In genomic region chr4:137494751-137495500, GRCm38 (mm10) we compare ENCODE assay signal across 8 mouse cellular contexts. TPM values are rescaled to one million over a fixed set of nuclear protein-coding genes. Genes with fewer than 3 reads are reported as not detected.
DNase-seq lines count a peak whose midpoint lies in the region; ATAC-seq lines count a peak whose summit lies in the region.

No protein-coding gene starts in this region.

- H3K4me1 ChIP-seq in embryonic facial prominence, embryonic 14.5 days (ENCODE audit: control insufficient read depth, insufficient read depth, low read length): peaks cover 34% of the 10 kb centered on the region
- H3K4me1 ChIP-seq in liver, embryonic 15.5 days (replicated peaks): peaks cover 36% of the 10 kb centered on the region

- no peaks in the 10 kb centered on the region for H3K27me3 ChIP-seq in embryonic facial prominence, embryonic 14.5 days (replicated peaks; ENCODE audit: control insufficient read depth, insufficient read depth, low read length)
- no peaks in the 10 kb centered on the region for H3K27me3 ChIP-seq in liver, embryonic 15.5 days

- peak overlapping the region; percentile 82 for H3K27ac ChIP-seq in embryonic facial prominence, embryonic 14.5 days (replicated peaks; ENCODE audit: low read depth, low read length)
- H3K27ac ChIP-seq in liver, embryonic 15.5 days (replicated peaks): no peak overlapping the region

- peak; percentile 47 to 62 for DNase-seq in right cerebral cortex, postnatal 10 days (ENCODE audit: low spot score in 2 of 2)
- DNase-seq in right cerebral cortex, postnatal 14 days: no peak
- DNase-seq in embryonic facial prominence, embryonic 14.5 days (ENCODE audit: low spot score): no peak
- peak; percentile 66 to 78 for DNase-seq in heart, postnatal 14 days
- DNase-seq in testis, postnatal 10 days (ENCODE audit: low spot score): peak; percentile 67
- DNase-seq in layer of hippocampus, postnatal 25 days (ENCODE audit: extremely low spot score in 1 of 2, low spot score in 1 of 2): no peak
- no peak for DNase-seq in left cerebral cortex, adult 8-10 months (ENCODE audit: low spot score in 2 of 2)

- H3K4me3 ChIP-seq in embryonic facial prominence, embryonic 14.5 days (ENCODE audit: low read depth, low read length): no peak overlapping the region
- H3K4me3 ChIP-seq in liver, embryonic 15.5 days (replicated peaks): no peak overlapping the region

- no peaks in the 10 kb centered on the region for H3K9me3 ChIP-seq in embryonic facial prominence, embryonic 14.5 days (ENCODE audit: control insufficient read depth, low read length)
- H3K9me3 ChIP-seq in liver, embryonic 15.5 days (replicated peaks): no peaks in the 10 kb centered on the region

- ATAC-seq in embryonic facial prominence, embryonic 14.5 days (ENCODE audit: low read depth): peak; percentile 63
- ATAC-seq in liver, embryonic 15.5 days (ENCODE audit: insufficient read depth): 0 out of 2 replicates have a peak, but pooled peaks have one; percentile 6

- H3K36me3 ChIP-seq in embryonic facial prominence, embryonic 14.5 days (ENCODE audit: control insufficient read depth, insufficient read depth, low read length): no peaks in the 10 kb centered on the region
- H3K36me3 ChIP-seq in liver, embryonic 15.5 days (replicated peaks): no peaks in the 10 kb centered on the region

- H3K9ac ChIP-seq in embryonic facial prominence, embryonic 14.5 days (ENCODE audit: low read depth, low read length): 0 out of 2 replicates have a peak overlapping the region, but pooled peaks have one; percentile 26
- no peak overlapping the region for H3K9ac ChIP-seq in liver, embryonic 15.5 days

- intact Hi-C loops in heart, postnatal 14 days (cut with DNase I): loop anchor here (5.0 kb wide), 1 partner anchor 33 kb away; no protein-coding TSS in a partner anchor

- H3K4me2 ChIP-seq in embryonic facial prominence, embryonic 14.5 days (ENCODE audit: low read depth, low read length): no peak overlapping the region
- H3K4me2 ChIP-seq in liver, embryonic 15.5 days: no peak overlapping the region

- 11% methylated on average over 15 of the region's 19 CpGs for WGBS in embryonic facial prominence, embryonic 14.5 days
- WGBS in liver, embryonic 15.5 days (ENCODE audit: insufficient replicate concordance): 53% methylated on average over 19 of the region's 19 CpGs

RNA-seq across cellular contexts. Expression of gene Hspg2, which starts 26.4 kb away (rescaled TPM):
- polyA plus RNA-seq in embryonic facial prominence, embryonic 14.5 days (2014; fragmentation: Nextera tagmentation; extraction: Ambion mirVana): 64.8 and 67.2 TPM in 2 replicates
- total RNA-seq in heart, postnatal 14 days (2021): 100 to 1,000 TPM; 436 to 447 TPM
- 3.9 and 5.1 TPM in 2 replicates for polyA plus RNA-seq in liver, embryonic 15.5 days (2015; fragmentation: Nextera tagmentation; extraction: Ambion mirVana)
- total RNA-seq in layer of hippocampus, postnatal 25 days (2021): 10 to 100 TPM in 1 of 2 experiments, 1 to 10 TPM in 1; 5.6 to 10.8 TPM
- 1 to 10 TPM; 4.1 to 6.4 (median 6.0) TPM for total RNA-seq in left cerebral cortex, adult 8-10 months (2022)

RNA-seq across cellular contexts. Expression of gene 1700013G24Rik, which starts 41.8 kb away (rescaled TPM):
- polyA plus RNA-seq in embryonic facial prominence, embryonic 14.5 days (2014; fragmentation: Nextera tagmentation; extraction: Ambion mirVana): 0.17 and 0.46 TPM in 2 replicates
- not detected for total RNA-seq in heart, postnatal 14 days (2021)
- polyA plus RNA-seq in liver, embryonic 15.5 days (2015; fragmentation: Nextera tagmentation; extraction: Ambion mirVana): not detected in 2 replicates
- total RNA-seq in layer of hippocampus, postnatal 25 days (2021): not detected
- total RNA-seq in left cerebral cortex, adult 8-10 months (2022): not detected

Comparison
In these comparisons a context has a peak if more than half of its experiments do, and no peak if none do; other contexts are left out.
1. DNase-seq: peak in right cerebral cortex, postnatal 10 days (2 of 2), heart, postnatal 14 days (2 of 2) and testis, postnatal 10 days (single experiment); none in right cerebral cortex, postnatal 14 days (single experiment), embryonic facial prominence, embryonic 14.5 days (single experiment), layer of hippocampus, postnatal 25 days (0 of 2) and left cerebral cortex, adult 8-10 months (0 of 2).
2. RNA of gene Hspg2, which starts 26.4 kb away (total RNA-seq): 436 to 447 TPM in heart, postnatal 14 days; 5.6 to 10.8 TPM in layer of hippocampus, postnatal 25 days and 4.1 to 6.4 TPM in left cerebral cortex, adult 8-10 months; every median in the first group is over 10 times any median in the second.